Mouse (Mus musculus): ENCODE data around the gene Sirpa. TPM values are rescaled to one million over a fixed set of nuclear protein-coding genes. Genes with fewer than 3 reads are reported as not detected.

The Sirpa gene
- total and polyA plus RNA-seq, 3 experiments = 20.4 to 30.6 (median 27.1) TPM

GRCm38 (mm10) chr2:129620881-129621280 lies 28.2 kb downstream of the Sirpa start:
- Histone ChIP-seq H3K4me3 (replicated peaks in 1 of 3; ENCODE audit: low read depth in 2 of 3, low read length in 2 of 3, poor library complexity in 1 of 3) (no peak overlapping the region), H3K79me2 (replicated peaks; ENCODE audit: control insufficient read depth, extremely low read depth, insufficient read depth, poor library complexity, severe bottlenecking) (no peaks in the 10 kb centered on the region), H3K27me3 (replicated peaks) (no peaks in the 10 kb centered on the region), H3K27ac (ENCODE audit: insufficient read depth, low read depth) (no peak overlapping the region), H3K9ac (ENCODE audit: insufficient read depth, low read depth) (no peak overlapping the region), H3K9me3 (replicated peaks; ENCODE audit: low read length) (peaks cover 5% of the 10 kb centered on the region), H3K4me2 (ENCODE audit: insufficient read depth, low read depth, poor library complexity, severe bottlenecking) (no peak overlapping the region), H3K4me1 (ENCODE audit: control insufficient read depth in 1 of 2, insufficient read depth in 2 of 2) (peaks cover 5 to 26% of the 10 kb centered on the region in 2 experiments), H3K36me3 (replicated peaks in 1 of 2; ENCODE audit: control insufficient read depth in 1 of 2, insufficient read depth in 1 of 2, low read length in 1 of 2) (peaks cover 26 to 84% of the 10 kb centered on the region in 2 experiments)
- in situ Hi-C loops (cut with MboI; ENCODE audit: low pct_ligation_motif_present, low pct_unique_long_range_greater_than_20kb, low sequenced_read_pairs) (no loop called here), dilution Hi-C loops (cut with MboI; ENCODE audit: extremely low pct_ligation_motif_present, extremely low pct_unique_long_range_greater_than_20kb, low sequenced_read_pairs) (no loop called here)
- no peak for TF ChIP-seq IRF4 (IDR thresholded peaks at IDR 0.05; ENCODE audit: low read depth, low read length)
- no peak for TF ChIP-seq KAT2A (IDR thresholded peaks at IDR 0.05; ENCODE audit: insufficient replicate concordance, low read length)
- no peak for TF ChIP-seq USF1 (IDR thresholded peaks at IDR 0.05; ENCODE audit: low read depth, low read length)
- no peak for DNase-seq (ENCODE audit: extremely low read depth)

DNA sequence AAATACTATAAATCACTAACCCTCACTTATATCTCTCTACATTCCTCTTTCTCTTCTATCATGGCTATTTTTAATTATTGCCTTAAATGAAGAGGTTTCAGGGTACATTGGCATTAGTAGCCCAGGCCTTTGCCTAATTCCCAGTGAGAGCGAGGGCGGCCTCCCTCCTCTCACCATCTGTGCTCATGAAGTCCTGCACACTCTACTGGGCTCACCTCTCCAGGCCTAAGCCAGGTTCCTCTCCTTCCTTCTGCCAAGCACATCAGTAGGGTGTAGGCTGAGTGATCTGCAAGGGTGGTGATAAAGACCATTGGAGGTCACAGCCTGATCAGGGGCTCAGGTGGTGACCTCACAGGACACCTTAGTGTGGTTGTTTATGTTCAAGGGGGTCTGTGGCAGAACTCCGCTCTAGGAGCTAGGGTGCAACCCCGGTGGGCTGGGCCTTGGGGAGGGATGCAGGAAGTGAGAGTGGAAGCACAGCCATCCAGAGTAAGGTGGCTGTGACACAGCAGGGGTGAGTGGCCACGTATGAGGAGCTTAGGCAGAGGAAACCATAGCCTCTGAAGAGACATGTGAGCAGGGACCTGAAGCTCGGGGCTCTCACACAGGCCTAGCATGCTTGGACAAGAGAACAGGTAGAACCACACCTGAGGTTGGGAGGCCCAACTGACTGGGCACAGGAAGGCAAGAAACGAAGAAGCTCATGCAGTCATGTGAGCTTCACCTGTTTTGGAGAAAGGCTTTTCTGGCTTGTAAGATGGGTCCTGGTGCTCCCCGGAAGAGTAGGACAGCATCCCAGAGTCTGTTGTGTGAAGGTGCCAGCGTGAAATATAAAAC lies 29.2 kb downstream of the Sirpa start:
- Histone ChIP-seq H3K9me3 (replicated peaks; ENCODE audit: low read length) (no peaks in the 10 kb centered on the region), H3K4me2 (ENCODE audit: insufficient read depth, low read depth, poor library complexity, severe bottlenecking) (no peak overlapping the region), H3K79me2 (replicated peaks; ENCODE audit: control insufficient read depth, extremely low read depth, insufficient read depth, poor library complexity, severe bottlenecking) (no peaks in the 10 kb centered on the region), H3K4me1 (ENCODE audit: control insufficient read depth in 1 of 2, insufficient read depth in 2 of 2) (peaks cover 14 to 35% of the 10 kb centered on the region in 2 experiments), H3K4me3 (replicated peaks in 1 of 3; ENCODE audit: low read depth in 2 of 3, low read length in 2 of 3, poor library complexity in 1 of 3) (no peak overlapping the region), H3K27ac (ENCODE audit: insufficient read depth, low read depth) (no peak overlapping the region), H3K27me3 (replicated peaks) (no peaks in the 10 kb centered on the region), H3K36me3 (replicated peaks in 1 of 2; ENCODE audit: control insufficient read depth in 1 of 2, insufficient read depth in 1 of 2, low read length in 1 of 2) (peaks cover 19 to 76% of the 10 kb centered on the region in 2 experiments), H3K9ac (ENCODE audit: insufficient read depth, low read depth) (no peak overlapping the region)
- TF ChIP-seq ETS1 (conservative IDR thresholded peaks at IDR 0.05; ENCODE audit: low read depth, low read length) (no peak), MAX (IDR thresholded peaks at IDR 0.05; ENCODE audit: low read length) (no peak), HCFC1 (IDR thresholded peaks at IDR 0.05; ENCODE audit: low read depth, low read length) (no peak), USF1 (IDR thresholded peaks at IDR 0.05; ENCODE audit: low read depth, low read length) (no peak), POLR2A (IDR thresholded peaks at IDR 0.05; ENCODE audit: low read depth, low read length) (no peak), CTCF (conservative IDR thresholded peaks at IDR 0.05 in 1 of 2, IDR thresholded peaks at IDR 0.05 in 1 of 2; ENCODE audit: low read depth in 2 of 2, low read length in 2 of 2) (no peak), MAFK (IDR thresholded peaks at IDR 0.05; ENCODE audit: insufficient replicate concordance, low read length) (no peak), USF2 (conservative IDR thresholded peaks at IDR 0.05; ENCODE audit: low read depth, low read length) (no peak), TBP (conservative IDR thresholded peaks at IDR 0.05; ENCODE audit: low read depth, low read length) (no peak), GABPA (IDR thresholded peaks at IDR 0.05; ENCODE audit: insufficient replicate concordance, low read depth, low read length) (no peak), CHD1 (IDR thresholded peaks at IDR 0.05; ENCODE audit: low read depth, low read length) (no peak), MYC (IDR thresholded peaks at IDR 0.05; ENCODE audit: low read depth, low read length) (no peak), PAX5 (IDR thresholded peaks at IDR 0.05; ENCODE audit: low read length) (no peak), EP300 (IDR thresholded peaks at IDR 0.05; ENCODE audit: low read length) (no peak), NELFE (IDR thresholded peaks at IDR 0.05; ENCODE audit: low read depth, low read length) (no peak), KAT2A (IDR thresholded peaks at IDR 0.05; ENCODE audit: insufficient replicate concordance, low read length) (no peak), MAZ (IDR thresholded peaks at IDR 0.05; ENCODE audit: low read depth, low read length) (no peak), TCF12 (IDR thresholded peaks at IDR 0.05; ENCODE audit: low read depth, low read length) (no peak), MXI1 (IDR thresholded peaks at IDR 0.05; ENCODE audit: low read depth, low read length) (no peak), E2F4 (IDR thresholded peaks at IDR 0.05; ENCODE audit: insufficient replicate concordance, low read depth, low read length) (no peak)
- in situ Hi-C loops (cut with MboI; ENCODE audit: low pct_ligation_motif_present, low pct_unique_long_range_greater_than_20kb, low sequenced_read_pairs) = no loop called here
- DNase-seq (ENCODE audit: extremely low read depth) = no peak
- dilution Hi-C loops (cut with MboI; ENCODE audit: extremely low pct_ligation_motif_present, extremely low pct_unique_long_range_greater_than_20kb, low sequenced_read_pairs) = no loop called here
